Mouse (Mus musculus): ENCODE results near the gene Dera. TPM values are rescaled to one million over a fixed set of nuclear protein-coding genes. Genes with fewer than 3 reads are reported as not detected.
A peak's percentile ranks its signal among the peaks of the same experiment; 100 is the strongest.

Gene Dera
- polyA plus RNA-seq, 1 experiment from 2014 or later: 51.8 TPM

- ATAC-seq (ENCODE audit: insufficient read depth, low FRiP score, low TSS enrichment): no peak
- WGBS: 91% methylated on average over 6 of the region's 6 CpGs
- H3K4me3 ChIP-seq (ENCODE audit: low read depth, low read length): no peak overlapping the region
These were observed 53.0 kb downstream of the Dera start for GRCm38 (mm10) chr6:137807296-137807695.

GRCm38 (mm10) chr6:137808706-137809105 is 54.4 kb downstream of the Dera start:
- Histone ChIP-seq H3K27ac (ENCODE audit: low read depth, low read length) (no peak overlapping the region), H3K9me3 (ENCODE audit: control insufficient read depth, low read length) (no peaks in the 10 kb centered on the region), H3K4me1 (ENCODE audit: control insufficient read depth, insufficient read depth, low read length) (no peaks in the 10 kb centered on the region), H3K27me3 (ENCODE audit: control insufficient read depth, insufficient read depth, low read length) (no peaks in the 10 kb centered on the region), H3K36me3 (ENCODE audit: control insufficient read depth, insufficient read depth, low read length) (no peaks in the 10 kb centered on the region), H3K4me3 (ENCODE audit: low read depth, low read length) (no peak overlapping the region), H3K9ac (ENCODE audit: low read length) (no peak overlapping the region), H3K4me2 (ENCODE audit: low read depth) (no peak overlapping the region)
- ATAC-seq (ENCODE audit: insufficient read depth, low FRiP score, low TSS enrichment) (no peak), DNase-seq (ENCODE audit: low spot score) (no peak)
- 88% methylated on average over 6 of the region's 6 CpGs for WGBS

More at GRCm38 (mm10) chr6:137807296-137807695, 53.0 kb downstream of the Dera start:
- Histone ChIP-seq H3K9ac (ENCODE audit: low read length) (no peak overlapping the region), H3K36me3 (ENCODE audit: control insufficient read depth, insufficient read depth, low read length) (no peaks in the 10 kb centered on the region), H3K27ac (ENCODE audit: low read depth, low read length) (no peak overlapping the region), H3K27me3 (ENCODE audit: control insufficient read depth, insufficient read depth, low read length) (no peaks in the 10 kb centered on the region), H3K9me3 (ENCODE audit: control insufficient read depth, low read length) (no peaks in the 10 kb centered on the region), H3K4me2 (ENCODE audit: low read depth) (no peak overlapping the region), H3K4me1 (ENCODE audit: control insufficient read depth, insufficient read depth, low read length) (no peaks in the 10 kb centered on the region)
- DNase-seq (ENCODE audit: low spot score): no peak

GRCm38 (mm10) chr6:137810136-137810535 is 55.8 kb downstream of the Dera start:
- H3K4me2 ChIP-seq (ENCODE audit: low read depth): no peak overlapping the region
- no peaks in the 10 kb centered on the region for H3K4me1 ChIP-seq (ENCODE audit: control insufficient read depth, insufficient read depth, low read length)
- no peak overlapping the region for H3K9ac ChIP-seq (ENCODE audit: low read length)
- no peaks in the 10 kb centered on the region for H3K36me3 ChIP-seq (ENCODE audit: control insufficient read depth, insufficient read depth, low read length)
- no peak overlapping the region for H3K27ac ChIP-seq (ENCODE audit: low read depth, low read length)
- no peaks in the 10 kb centered on the region for H3K9me3 ChIP-seq (ENCODE audit: control insufficient read depth, low read length)
- WGBS: 52% methylated on average over 5 of the region's 5 CpGs
- no peak for ATAC-seq (ENCODE audit: insufficient read depth, low FRiP score, low TSS enrichment)
- no peaks in the 10 kb centered on the region for H3K27me3 ChIP-seq (ENCODE audit: control insufficient read depth, insufficient read depth, low read length)
- H3K4me3 ChIP-seq (ENCODE audit: low read depth, low read length): no peak overlapping the region
- DNase-seq (ENCODE audit: low spot score): no peak

GRCm38 (mm10) chr6:137814006-137814405 is 59.7 kb downstream of the Dera start:
- H3K4me1 ChIP-seq (ENCODE audit: control insufficient read depth, insufficient read depth, low read length): no peaks in the 10 kb centered on the region
- DNase-seq (ENCODE audit: low spot score) (no peak), ATAC-seq (ENCODE audit: insufficient read depth, low FRiP score, low TSS enrichment) (no peak)
- H3K9me3 ChIP-seq (ENCODE audit: control insufficient read depth, low read length): no peaks in the 10 kb centered on the region
- H3K27me3 ChIP-seq (ENCODE audit: control insufficient read depth, insufficient read depth, low read length): no peaks in the 10 kb centered on the region
- no peak overlapping the region for H3K4me3 ChIP-seq (ENCODE audit: low read depth, low read length)
- no peak overlapping the region for H3K27ac ChIP-seq (ENCODE audit: low read depth, low read length)
- H3K36me3 ChIP-seq (ENCODE audit: control insufficient read depth, insufficient read depth, low read length): no peaks in the 10 kb centered on the region
- no peak overlapping the region for H3K4me2 ChIP-seq (ENCODE audit: low read depth)
- WGBS: 96% methylated on average over 1 of the region's 1 CpGs
- H3K9ac ChIP-seq (ENCODE audit: low read length): no peak overlapping the region

- no peaks in the 10 kb centered on the region for H3K27me3 ChIP-seq (ENCODE audit: control insufficient read depth, insufficient read depth, low read length)
These were observed 62.2 kb downstream of the Dera start for GRCm38 (mm10) chr6:137816508-137816907.

GRCm38 (mm10) chr6:137822550-137822949 is 68.2 kb downstream of the Dera start:
- ATAC-seq (ENCODE audit: insufficient read depth, low FRiP score, low TSS enrichment): no peak
- 83% methylated on average over 5 of the region's 5 CpGs for whole genome bisulfite sequencing

More at GRCm38 (mm10) chr6:137816508-137816907, 62.2 kb downstream of the Dera start:
- Histone ChIP-seq H3K9ac (ENCODE audit: low read length) (no peak overlapping the region), H3K4me1 (ENCODE audit: control insufficient read depth, insufficient read depth, low read length) (no peaks in the 10 kb centered on the region), H3K27ac (ENCODE audit: low read depth, low read length) (no peak overlapping the region), H3K4me2 (ENCODE audit: low read depth) (no peak overlapping the region), H3K4me3 (ENCODE audit: low read depth, low read length) (no peak overlapping the region), H3K36me3 (ENCODE audit: control insufficient read depth, insufficient read depth, low read length) (no peaks in the 10 kb centered on the region), H3K9me3 (ENCODE audit: control insufficient read depth, low read length) (no peaks in the 10 kb centered on the region)
- DNase-seq (ENCODE audit: low spot score) (no peak), ATAC-seq (ENCODE audit: insufficient read depth, low FRiP score, low TSS enrichment) (no peak)
- 83% methylated on average over 9 of the region's 9 CpGs for WGBS

GRCm38 (mm10) chr6:137824046-137825021 is 70.0 kb downstream of the Dera start:
- Histone ChIP-seq H3K9me3 (ENCODE audit: control insufficient read depth, low read length) (no peaks in the 10 kb centered on the region), H3K27ac (ENCODE audit: low read depth, low read length) (no peak overlapping the region), H3K4me2 (ENCODE audit: low read depth) (no peak overlapping the region), H3K4me1 (ENCODE audit: control insufficient read depth, insufficient read depth, low read length) (no peaks in the 10 kb centered on the region), H3K27me3 (ENCODE audit: control insufficient read depth, insufficient read depth, low read length) (no peaks in the 10 kb centered on the region), H3K4me3 (ENCODE audit: low read depth, low read length) (no peak overlapping the region), H3K36me3 (ENCODE audit: control insufficient read depth, insufficient read depth, low read length) (no peaks in the 10 kb centered on the region), H3K9ac (ENCODE audit: low read length) (no peak overlapping the region)
- DNase-seq (ENCODE audit: low spot score) (no peak), ATAC-seq (ENCODE audit: insufficient read depth, low FRiP score, low TSS enrichment) (peak; percentile 58)
- WGBS: 84% methylated on average over 7 of the region's 7 CpGs

More at GRCm38 (mm10) chr6:137822550-137822949, 68.2 kb downstream of the Dera start:
- H3K4me1 ChIP-seq (ENCODE audit: control insufficient read depth, insufficient read depth, low read length): no peaks in the 10 kb centered on the region
- H3K4me2 ChIP-seq (ENCODE audit: low read depth): no peak overlapping the region
- no peak overlapping the region for H3K27ac ChIP-seq (ENCODE audit: low read depth, low read length)
- H3K27me3 ChIP-seq (ENCODE audit: control insufficient read depth, insufficient read depth, low read length): no peaks in the 10 kb centered on the region
- no peak for DNase-seq (ENCODE audit: low spot score)
- H3K4me3 ChIP-seq (ENCODE audit: low read depth, low read length): no peak overlapping the region
- no peak overlapping the region for H3K9ac ChIP-seq (ENCODE audit: low read length)
- no peaks in the 10 kb centered on the region for H3K9me3 ChIP-seq (ENCODE audit: control insufficient read depth, low read length)
- H3K36me3 ChIP-seq (ENCODE audit: control insufficient read depth, insufficient read depth, low read length): no peaks in the 10 kb centered on the region

GRCm38 (mm10) chr6:137825022-137825613 is 70.8 kb downstream of the Dera start:
- ATAC-seq (ENCODE audit: insufficient read depth, low FRiP score, low TSS enrichment) (peak; percentile 25; the same call in 1 of the 2 replicates), DNase-seq (ENCODE audit: low spot score) (no peak)
- H3K4me3 ChIP-seq (ENCODE audit: low read depth, low read length): no peak overlapping the region
- 92% methylated on average over 5 of the region's 5 CpGs for WGBS
- H3K36me3 ChIP-seq (ENCODE audit: control insufficient read depth, insufficient read depth, low read length): no peaks in the 10 kb centered on the region
- H3K4me2 ChIP-seq (ENCODE audit: low read depth): no peak overlapping the region
- no peak overlapping the region for H3K27ac ChIP-seq (ENCODE audit: low read depth, low read length)
- no peak overlapping the region for H3K9ac ChIP-seq (ENCODE audit: low read length)
- no peaks in the 10 kb centered on the region for H3K27me3 ChIP-seq (ENCODE audit: control insufficient read depth, insufficient read depth, low read length)
- no peaks in the 10 kb centered on the region for H3K4me1 ChIP-seq (ENCODE audit: control insufficient read depth, insufficient read depth, low read length)
- H3K9me3 ChIP-seq (ENCODE audit: control insufficient read depth, low read length): no peaks in the 10 kb centered on the region
